Mouse (Mus musculus): ENCODE measurements at regions not wholly inside any gene's neighbourhood (a gene's known extent, or its start where the extent isn't known, plus 50 kb on each side); places are given as distances from the start of the nearest gene placed in this dataset.

GRCm38 (mm10) chr2:114812141-114812902, 157.6 kb upstream of the Dph6 start:
- no peak for TF ChIP-seq CTCF (IDR thresholded peaks at IDR 0.05; ENCODE audit: low read depth)
- no peak for TF ChIP-seq EP300 (IDR thresholded peaks at IDR 0.05; ENCODE audit: low read depth)
- ATAC-seq (no peak), DNase-seq (no peak)
- Histone ChIP-seq H3K4me1 (ENCODE audit: insufficient read depth) (no peaks in the 10 kb centered on the region), H3K36me3 (replicated peaks; ENCODE audit: insufficient read depth, low read length) (no peaks in the 10 kb centered on the region), H3K9me3 (ENCODE audit: low read length) (no peaks in the 10 kb centered on the region), H3K4me3 (ENCODE audit: low read depth, low read length) (no peak overlapping the region), H3K9ac (replicated peaks) (no peak overlapping the region), H3K27me3 (ENCODE audit: insufficient read depth, low read length) (no peaks in the 10 kb centered on the region), H3K4me2 (ENCODE audit: low read depth, low read length) (no peak overlapping the region), H3K27ac (ENCODE audit: low read depth) (no peak overlapping the region)
- 49% methylated on average over 11 of the region's 11 CpGs for WGBS (ENCODE audit: insufficient replicate concordance)

GRCm38 (mm10) chr2:114812903-114813290, 158.1 kb upstream of the Dph6 start:
- Histone ChIP-seq H3K27me3 (ENCODE audit: insufficient read depth, low read length) (no peaks in the 10 kb centered on the region), H3K4me2 (ENCODE audit: low read depth, low read length) (no peak overlapping the region), H3K36me3 (replicated peaks; ENCODE audit: insufficient read depth, low read length) (no peaks in the 10 kb centered on the region), H3K9ac (replicated peaks) (no peak overlapping the region), H3K9me3 (ENCODE audit: low read length) (no peaks in the 10 kb centered on the region), H3K4me1 (ENCODE audit: insufficient read depth) (no peaks in the 10 kb centered on the region), H3K27ac (ENCODE audit: low read depth) (no peak overlapping the region), H3K4me3 (ENCODE audit: low read depth, low read length) (no peak overlapping the region)
- TF ChIP-seq EP300 (IDR thresholded peaks at IDR 0.05; ENCODE audit: low read depth) (no peak), CTCF (IDR thresholded peaks at IDR 0.05; ENCODE audit: low read depth) (no peak)
- DNase-seq, result no peak
- WGBS (ENCODE audit: insufficient replicate concordance), result 48% methylated on average over 3 of the region's 3 CpGs
- no peak for ATAC-seq

GRCm38 (mm10) chr2:114822657-114823056, 167.9 kb upstream of the Dph6 start:
- no peaks in the 10 kb centered on the region for H3K36me3 ChIP-seq (replicated peaks; ENCODE audit: insufficient read depth, low read length)
- DNase-seq, result no peak
- WGBS (ENCODE audit: insufficient replicate concordance), result 62% methylated on average over 3 of the region's 3 CpGs

GRCm38 (mm10) chr2:114828192-114828591, 173.4 kb upstream of the Dph6 start:
- WGBS (ENCODE audit: insufficient replicate concordance), result 76% methylated on average over 6 of the region's 6 CpGs
- no peak for ATAC-seq

More at GRCm38 (mm10) chr2:114822657-114823056, 167.9 kb upstream of the Dph6 start:
- Histone ChIP-seq H3K27me3 (ENCODE audit: insufficient read depth, low read length) (no peaks in the 10 kb centered on the region), H3K27ac (ENCODE audit: low read depth) (no peak overlapping the region), H3K9ac (replicated peaks) (no peak overlapping the region), H3K4me2 (ENCODE audit: low read depth, low read length) (no peak overlapping the region), H3K4me3 (ENCODE audit: low read depth, low read length) (no peak overlapping the region), H3K4me1 (ENCODE audit: insufficient read depth) (no peaks in the 10 kb centered on the region), H3K9me3 (ENCODE audit: low read length) (no peaks in the 10 kb centered on the region)
- TF ChIP-seq EP300 (IDR thresholded peaks at IDR 0.05; ENCODE audit: low read depth) (no peak), CTCF (IDR thresholded peaks at IDR 0.05; ENCODE audit: low read depth) (no peak)
- no peak for ATAC-seq

GRCm38 (mm10) chr2:114835694-114836093, 180.9 kb upstream of the Dph6 start:
- no peak overlapping the region for H3K27ac ChIP-seq (ENCODE audit: low read depth)
- no peak overlapping the region for H3K4me3 ChIP-seq (ENCODE audit: low read depth, low read length)
- H3K4me1 ChIP-seq (ENCODE audit: insufficient read depth), result peaks cover 7% of the 10 kb centered on the region; the same call in 1 of the 2 replicates
- H3K9ac ChIP-seq (replicated peaks), result no peak overlapping the region
- H3K9me3 ChIP-seq (ENCODE audit: low read length), result no peaks in the 10 kb centered on the region
- H3K27me3 ChIP-seq (ENCODE audit: insufficient read depth, low read length), result no peaks in the 10 kb centered on the region
- ATAC-seq (no peak), DNase-seq (no peak)
- TF ChIP-seq CTCF (IDR thresholded peaks at IDR 0.05; ENCODE audit: low read depth) (no peak), EP300 (IDR thresholded peaks at IDR 0.05; ENCODE audit: low read depth) (no peak)
- H3K36me3 ChIP-seq (replicated peaks; ENCODE audit: insufficient read depth, low read length), result no peaks in the 10 kb centered on the region
- WGBS (ENCODE audit: insufficient replicate concordance), result 14% methylated on average over 2 of the region's 2 CpGs
- H3K4me2 ChIP-seq (ENCODE audit: low read depth, low read length), result peak overlapping the region; percentile 7; the same call in 1 of the 2 replicates

More at GRCm38 (mm10) chr2:114828192-114828591, 173.4 kb upstream of the Dph6 start:
- Histone ChIP-seq H3K36me3 (replicated peaks; ENCODE audit: insufficient read depth, low read length) (no peaks in the 10 kb centered on the region), H3K9me3 (ENCODE audit: low read length) (no peaks in the 10 kb centered on the region), H3K4me2 (ENCODE audit: low read depth, low read length) (no peak overlapping the region), H3K4me1 (ENCODE audit: insufficient read depth) (no peaks in the 10 kb centered on the region), H3K9ac (replicated peaks) (no peak overlapping the region), H3K27me3 (ENCODE audit: insufficient read depth, low read length) (no peaks in the 10 kb centered on the region), H3K4me3 (ENCODE audit: low read depth, low read length) (no peak overlapping the region), H3K27ac (ENCODE audit: low read depth) (no peak overlapping the region)
- TF ChIP-seq EP300 (IDR thresholded peaks at IDR 0.05; ENCODE audit: low read depth), result no peak
- no peak for TF ChIP-seq CTCF (IDR thresholded peaks at IDR 0.05; ENCODE audit: low read depth)
- DNase-seq, result no peak

GRCm38 (mm10) chr2:114843696-114844388, 189.1 kb upstream of the Dph6 start:
- DNase-seq (no peak), ATAC-seq (no peak)
- H3K4me1 ChIP-seq (ENCODE audit: insufficient read depth), result no peaks in the 10 kb centered on the region
- WGBS (ENCODE audit: insufficient replicate concordance), result 78% methylated on average over 9 of the region's 9 CpGs
- H3K27me3 ChIP-seq (ENCODE audit: insufficient read depth, low read length), result no peaks in the 10 kb centered on the region
- H3K27ac ChIP-seq (ENCODE audit: low read depth), result no peak overlapping the region
- no peak overlapping the region for H3K4me2 ChIP-seq (ENCODE audit: low read depth, low read length)
- no peak overlapping the region for H3K9ac ChIP-seq (replicated peaks)
- no peaks in the 10 kb centered on the region for H3K9me3 ChIP-seq (ENCODE audit: low read length)
- no peak overlapping the region for H3K4me3 ChIP-seq (ENCODE audit: low read depth, low read length)
- TF ChIP-seq CTCF (IDR thresholded peaks at IDR 0.05; ENCODE audit: low read depth) (no peak), EP300 (IDR thresholded peaks at IDR 0.05; ENCODE audit: low read depth) (no peak)
- H3K36me3 ChIP-seq (replicated peaks; ENCODE audit: insufficient read depth, low read length), result no peaks in the 10 kb centered on the region
